Mouse (Mus musculus) adrenal gland, postnatal 36 days (tissue): Measurements from ENCODE around the gene Slc47a2. TPM values are rescaled to one million over a fixed set of nuclear protein-coding genes. Genes with fewer than 3 reads are reported as not detected.

Experiments used
- DNase-seq, 2 experiments: peaks; one replicate each; pipeline ENCODE4 v3.0.0; 2021; ENCODE audit warnings: mixed read lengths in 1 of 2
- total RNA-seq, 2 experiments: library from RNA; stranded (reverse); gene quantifications; 2 replicates each; pipeline ENCODE4 v1.2.3; 2021

Slc47a2 gene
- total RNA-seq, 2 experiments from 2014 or later: not detected

GRCm38 (mm10) chr11:61283414-61284049 is 59.1 kb downstream of the Slc47a2 start:
- no peak for DNase-seq

- DNase-seq: peak in 1 of 2 experiments; percentile 14
Measured at GRCm38 (mm10) chr11:61278445-61279077, 64.1 kb downstream of the Slc47a2 start.

- DNase-seq: no peak
Measured at GRCm38 (mm10) chr11:61277937-61278336, 64.7 kb downstream of the Slc47a2 start.

DNA sequence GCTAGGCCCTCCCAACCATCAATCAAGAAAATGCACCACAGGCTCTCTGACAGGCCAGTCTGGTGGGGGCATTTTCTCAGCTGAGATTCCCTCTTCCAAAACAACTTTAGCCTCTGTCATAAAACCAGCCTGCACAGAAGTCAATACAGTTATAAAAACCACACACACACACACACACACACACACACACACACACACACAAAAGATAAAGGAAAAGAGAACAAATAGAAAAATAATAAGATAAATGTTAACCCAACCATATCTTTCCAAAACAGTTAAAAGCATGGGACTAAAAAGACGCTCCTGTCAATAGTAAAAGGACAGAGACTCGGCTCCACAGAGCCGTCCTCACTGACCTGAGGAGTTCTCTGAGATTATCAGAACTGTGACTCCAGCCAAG is 66.2 kb downstream of the Slc47a2 start:
- no peak for DNase-seq

- DNase-seq: no peak
Measured at GRCm38 (mm10) chr11:61275106-61275505, 67.6 kb downstream of the Slc47a2 start.

DNA sequence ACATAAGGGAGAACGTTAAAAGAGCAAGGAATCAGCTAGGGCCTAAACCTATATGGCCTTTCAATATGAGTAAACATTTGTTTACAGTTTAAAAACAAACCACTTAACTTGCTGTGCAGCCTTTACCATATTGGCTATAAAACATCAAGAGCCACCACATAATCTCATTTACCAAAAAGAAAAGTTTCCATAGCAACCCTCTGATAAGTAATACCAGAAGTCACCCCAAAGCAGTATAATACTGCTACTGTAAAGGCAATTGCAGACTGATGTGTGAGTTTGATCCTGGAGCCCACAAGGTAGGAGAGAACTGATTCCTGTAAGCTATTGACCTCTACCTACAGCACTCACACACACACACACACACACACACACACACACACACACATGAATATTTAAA is 68.2 kb downstream of the Slc47a2 start:
- no peak for DNase-seq

GRCm38 (mm10) chr11:61273928-61274327 is 68.7 kb downstream of the Slc47a2 start:
- no peak for DNase-seq

DNA sequence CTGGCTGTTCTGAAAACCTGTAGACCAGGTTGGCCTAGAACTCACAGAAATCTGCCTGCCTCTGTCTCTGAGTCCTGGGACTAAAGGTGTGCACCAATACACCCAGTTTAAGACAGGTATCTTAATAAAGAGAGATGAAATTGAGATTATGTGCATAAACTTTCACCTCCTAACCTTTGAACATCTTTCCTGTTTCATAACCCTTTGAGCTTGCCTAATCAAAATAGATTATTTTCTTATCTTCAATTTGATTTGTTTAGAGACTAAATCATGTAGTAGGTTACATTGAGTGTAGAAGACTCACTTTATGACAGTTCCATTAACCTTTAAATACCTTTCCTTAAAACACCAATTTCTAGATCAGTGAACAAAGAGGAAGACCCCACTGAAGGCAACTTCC is 71.0 kb downstream of the Slc47a2 start:
- no peak for DNase-seq

DNA sequence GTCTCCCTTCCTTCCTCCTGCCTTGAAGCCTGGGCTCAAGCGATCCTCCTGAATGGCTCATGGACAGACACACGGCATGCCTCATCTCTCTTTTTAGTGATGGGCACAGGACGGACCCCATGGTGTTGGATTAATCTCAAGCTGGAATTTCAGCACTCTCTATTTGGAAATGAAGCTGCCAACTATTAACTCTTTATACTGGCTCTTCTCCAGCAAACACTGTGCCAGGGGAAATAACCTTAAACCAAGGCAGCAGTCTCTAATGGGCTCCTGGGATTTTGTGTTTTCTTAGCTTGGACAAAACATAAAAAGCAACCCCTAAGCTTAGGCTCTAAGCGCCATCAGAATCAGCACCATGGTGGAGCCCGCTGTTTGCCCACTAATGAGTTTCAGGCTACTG is 72.3 kb downstream of the Slc47a2 start:
- DNase-seq: no peak

DNA sequence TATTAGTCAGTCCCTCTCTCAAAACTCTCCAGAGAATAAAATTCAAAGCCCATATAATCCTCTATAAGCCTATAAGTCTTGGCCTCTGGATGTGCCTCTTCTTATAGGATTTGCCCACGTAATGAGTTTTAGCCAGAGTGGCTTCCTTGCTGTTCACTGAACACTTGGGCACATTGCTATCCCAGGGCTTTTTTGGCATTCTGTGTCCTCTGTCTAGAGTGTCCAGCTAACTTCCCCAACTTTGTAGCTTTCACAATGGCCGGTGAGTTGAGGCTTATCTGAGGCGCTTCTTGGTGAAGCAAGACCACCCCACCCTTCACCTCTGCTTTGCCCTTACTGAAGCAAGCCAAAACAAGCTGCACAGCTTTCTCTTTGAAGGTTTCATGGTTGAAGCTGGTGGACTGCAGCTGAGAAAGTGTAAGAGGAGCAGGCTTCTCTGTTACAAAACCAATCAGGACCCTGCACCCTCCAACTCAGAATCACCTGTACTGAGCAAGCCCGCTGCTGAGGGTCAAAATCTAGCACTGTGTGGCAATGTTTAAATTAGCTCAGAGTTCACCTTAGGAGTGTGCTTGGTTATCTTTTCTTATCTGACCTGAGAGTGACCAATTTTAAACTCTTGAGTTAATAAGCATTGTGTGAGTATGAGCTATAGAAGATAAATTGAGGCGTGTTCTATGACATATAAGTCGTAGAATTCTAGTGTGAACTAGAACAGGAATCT is 73.9 kb downstream of the Slc47a2 start:
- no peak for DNase-seq

DNA sequence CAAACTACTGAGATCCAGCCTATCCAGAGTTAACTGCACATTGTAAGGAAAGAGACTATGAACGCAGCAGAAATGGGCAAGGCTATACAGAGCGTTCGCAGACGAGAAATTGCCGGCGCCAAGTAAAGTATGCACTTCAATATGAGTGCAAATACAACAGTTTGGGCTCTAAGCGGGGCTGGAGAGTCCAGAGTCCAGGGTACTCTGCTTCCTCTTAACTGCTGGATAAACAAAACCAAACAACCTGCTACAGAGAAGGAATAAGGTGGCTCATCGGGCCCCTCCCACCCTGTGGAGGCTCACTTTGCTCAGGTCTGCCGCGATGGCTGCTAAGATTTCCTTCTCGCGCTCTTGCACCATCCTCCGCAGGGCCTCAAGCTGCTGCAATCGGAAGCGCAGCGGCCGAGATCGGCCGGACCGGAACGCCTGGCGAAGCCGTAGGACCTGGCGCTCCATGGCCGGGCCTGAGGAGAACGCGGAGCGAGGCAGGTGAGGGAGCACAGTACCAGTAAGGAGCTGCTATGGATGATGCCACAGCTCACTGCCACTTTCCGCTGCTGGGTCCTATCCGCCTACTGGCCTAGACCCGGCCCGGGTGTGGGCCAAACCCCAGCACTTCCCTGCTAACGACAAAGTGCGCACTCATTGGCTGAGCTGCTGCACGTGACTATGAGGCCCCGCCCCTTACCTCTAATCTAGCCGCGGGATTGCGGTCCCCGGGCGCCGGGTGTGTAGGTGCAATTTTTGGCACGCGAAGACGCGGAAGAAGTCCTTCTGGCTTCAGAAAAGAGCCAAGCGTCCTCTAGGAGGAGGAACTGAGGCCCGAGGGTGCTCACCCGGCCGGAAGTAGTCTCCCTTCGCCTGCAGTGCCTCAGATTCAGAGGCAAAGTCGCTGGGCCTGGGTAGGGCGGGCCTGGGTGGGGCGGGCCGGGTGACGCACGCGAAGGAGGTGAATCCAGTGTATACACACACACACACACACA is 75.8 kb downstream of the Slc47a2 start, which contains the start of gene Aldh3a2:
Aldh3a2 (minus strand) TSS at position 914 of the 983 bp plus-strand sequence.
- DNase-seq: peak; percentile 96

DNA sequence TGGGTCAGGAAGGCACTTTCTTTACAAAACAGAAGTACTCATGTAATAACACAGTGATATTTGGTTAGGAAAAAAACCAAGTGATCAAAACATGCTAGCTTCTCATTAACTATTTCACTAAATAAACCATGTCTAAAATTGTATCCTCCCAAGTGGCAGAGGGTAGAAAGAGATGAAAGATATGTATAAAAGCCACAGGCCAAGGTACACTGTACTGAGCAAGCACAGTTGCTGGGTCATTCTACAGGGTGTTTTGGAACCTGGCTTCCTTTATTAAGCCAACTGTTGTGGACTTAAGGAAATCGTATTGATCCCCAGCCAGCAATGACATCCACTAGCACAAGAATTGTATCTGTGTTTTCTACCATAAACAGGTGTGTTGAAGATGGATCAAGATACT is 78.8 kb downstream of the Slc47a2 start:
- no peak for DNase-seq

DNA sequence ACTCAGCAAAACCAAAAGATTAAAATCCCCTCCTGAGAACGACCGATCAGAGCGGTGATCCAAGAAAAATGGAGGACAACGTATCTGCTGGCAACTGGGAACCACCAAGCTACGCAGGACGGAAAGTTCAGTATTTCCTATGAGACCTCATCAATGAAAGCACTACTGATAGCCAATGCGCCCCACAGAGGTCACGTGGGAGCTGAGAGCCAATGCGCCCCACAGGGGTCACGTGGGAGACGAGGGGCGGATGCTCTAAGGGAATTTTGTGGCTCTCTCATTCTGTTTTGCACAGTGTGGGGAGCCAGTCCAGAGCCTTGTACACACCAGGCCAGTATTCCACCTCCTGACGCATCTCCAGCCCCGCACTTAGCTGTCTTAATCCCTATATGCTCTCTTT is 80.1 kb downstream of the Slc47a2 start:
- DNase-seq: no peak

GRCm38 (mm10) chr11:61259106-61259505 is 83.6 kb downstream of the Slc47a2 start:
- no peak for DNase-seq

GRCm38 (mm10) chr11:61252807-61253206 is 89.9 kb downstream of the Slc47a2 start:
- no peak for DNase-seq

DNA sequence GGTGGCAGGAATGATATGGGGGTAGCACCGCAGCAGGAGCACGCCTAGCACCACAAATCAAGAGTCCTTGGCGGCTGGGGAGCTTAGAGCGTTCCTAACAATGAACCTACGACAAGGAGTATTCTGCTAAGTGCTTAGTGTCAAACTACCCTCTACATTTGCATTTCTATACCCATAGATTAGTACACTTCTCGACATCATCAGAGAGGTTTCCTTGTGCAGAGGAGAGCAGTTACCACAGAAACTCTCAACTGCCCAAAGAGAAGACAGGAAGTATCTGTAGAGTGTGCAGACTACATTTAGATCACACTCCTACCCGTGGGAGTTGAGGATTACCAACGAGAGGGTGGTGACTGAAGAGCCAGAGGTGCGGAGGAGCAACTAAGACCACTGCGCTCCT is 90.9 kb downstream of the Slc47a2 start:
- DNase-seq: no peak

Other genes with a start within 250 kb of the Slc47a2 start
- gene Tnfrsf13b, start 216.1 kb downstream of the Slc47a2 start, total RNA-seq: 1 to 10 TPM in 1 of 2 experiments, under 1 TPM in 1; 0.40 to 1.1 TPM
- 10 to 100 TPM; 59.1 to 99.4 TPM for gene Usp22, start 167.8 kb downstream of the Slc47a2 start, total RNA-seq
- under 1 TPM in 1 of 2 experiments, not detected in 1; 0.95 TPM for gene Aldh3a1, start 135.3 kb downstream of the Slc47a2 start, total RNA-seq
- gene Aldh3a2, start 75.4 kb downstream of the Slc47a2 start, total RNA-seq: 10 to 100 TPM; 46.1 to 63.7 TPM
- 1 to 10 TPM in 1 of 2 experiments, under 1 TPM in 1; 0.56 to 1.8 TPM for gene Slc47a1, start 35.5 kb upstream of the Slc47a2 start, total RNA-seq
- gene Rnf112, start 111.3 kb upstream of the Slc47a2 start, total RNA-seq: 1 to 10 TPM; 1.1 to 1.3 TPM
- gene Mfap4, start 142.6 kb upstream of the Slc47a2 start, total RNA-seq: 10 to 100 TPM in 1 of 2 experiments, 1 to 10 TPM in 1; 7.8 to 10.9 TPM
- 10 to 100 TPM; 14.0 to 19.4 TPM for gene Mapk7, start 151.5 kb upstream of the Slc47a2 start, total RNA-seq
- 10 to 100 TPM; 20.8 to 23.8 TPM for gene B9d1, start 162.3 kb upstream of the Slc47a2 start, total RNA-seq
- gene Epn2, start 236.8 kb upstream of the Slc47a2 start, total RNA-seq: 10 to 100 TPM; 23.0 to 25.7 TPM